ENCODE assay signal across 18 mouse cellular contexts in genomic region chrX:23677511-23677910, GRCm38 (mm10). TPM values are rescaled to one million over a fixed set of nuclear protein-coding genes. Genes with fewer than 3 reads are reported as not detected.
A peak's percentile ranks its signal among the peaks of the same experiment; 100 is the strongest.
DNase-seq lines count a peak whose midpoint lies in the region; ATAC-seq and TF ChIP-seq lines count a peak whose summit lies in the region.
"Had no signal": no experiment of that assay in that cellular context is flagged by ENCODE, and none has a peak within 500 bp of the region (broad histone marks: within the 10 kb centered on the region; RNA-seq: fewer than 3 reads in every experiment).

No protein-coding gene starts in this region.

- DNase-seq in heart, postnatal 4 days, result no peak
- no peak for DNase-seq in cerebellum, adult 11-12 months
- DNase-seq: adrenal gland, adult 8-10 months; adrenal gland, postnatal 36 days; cerebellum, adult 8-10 months; cerebellum, postnatal 14 days; gastrocnemius, postnatal 36 days; heart, postnatal 14 days; kidney, adult 8-10 months had no signal

- H3K36me3 ChIP-seq in heart, embryonic 13.5 days, result no peaks in the 10 kb centered on the region
- no peaks in the 10 kb centered on the region for H3K36me3 ChIP-seq in intestine, embryonic 15.5 days
- H3K36me3 ChIP-seq in intestine, postnatal 0 days (ENCODE audit: control insufficient read depth, insufficient read depth), result no peaks in the 10 kb centered on the region
- H3K36me3 ChIP-seq in intestine, embryonic 16.5 days (ENCODE audit: control insufficient read depth, insufficient read depth, low read length), result no peaks in the 10 kb centered on the region
- H3K36me3 ChIP-seq: embryonic facial prominence, embryonic 12.5 days; forebrain, embryonic 15.5 days; hindbrain, embryonic 12.5 days had no signal

- H3K27me3 ChIP-seq in heart, embryonic 13.5 days (replicated peaks), result no peaks in the 10 kb centered on the region
- no peaks in the 10 kb centered on the region for H3K27me3 ChIP-seq in intestine, embryonic 15.5 days (replicated peaks)
- no peaks in the 10 kb centered on the region for H3K27me3 ChIP-seq in intestine, postnatal 0 days (replicated peaks; ENCODE audit: control insufficient read depth, insufficient read depth, low read length)
- H3K27me3 ChIP-seq in intestine, embryonic 16.5 days (replicated peaks; ENCODE audit: control insufficient read depth, insufficient read depth, low read length), result no peaks in the 10 kb centered on the region
- H3K27me3 ChIP-seq: CH12.LX; embryonic facial prominence, embryonic 12.5 days; forebrain, embryonic 15.5 days; hindbrain, embryonic 12.5 days had no signal

- H3K9me3 ChIP-seq in heart, embryonic 13.5 days, result no peaks in the 10 kb centered on the region
- no peaks in the 10 kb centered on the region for H3K9me3 ChIP-seq in intestine, embryonic 15.5 days
- H3K9me3 ChIP-seq in intestine, postnatal 0 days (ENCODE audit: control insufficient read depth), result no peaks in the 10 kb centered on the region
- no peaks in the 10 kb centered on the region for H3K9me3 ChIP-seq in intestine, embryonic 16.5 days (ENCODE audit: control insufficient read depth, low read length)
- H3K9me3 ChIP-seq: embryonic facial prominence, embryonic 12.5 days; forebrain, embryonic 15.5 days; hindbrain, embryonic 12.5 days had no signal

- H3K4me1 ChIP-seq in heart, embryonic 13.5 days, result no peaks in the 10 kb centered on the region
- no peaks in the 10 kb centered on the region for H3K4me1 ChIP-seq in intestine, embryonic 15.5 days (replicated peaks)
- H3K4me1 ChIP-seq in intestine, postnatal 0 days (replicated peaks; ENCODE audit: control insufficient read depth, insufficient read depth, low read length), result no peaks in the 10 kb centered on the region
- no peaks in the 10 kb centered on the region for H3K4me1 ChIP-seq in intestine, embryonic 16.5 days (ENCODE audit: control insufficient read depth, insufficient read depth, low read length)
- H3K4me1 ChIP-seq: embryonic facial prominence, embryonic 12.5 days; forebrain, embryonic 15.5 days; hindbrain, embryonic 12.5 days had no signal

- H3K9ac ChIP-seq in heart, embryonic 13.5 days, result no peak overlapping the region
- H3K9ac ChIP-seq in intestine, embryonic 15.5 days, result no peak overlapping the region
- no peak overlapping the region for H3K9ac ChIP-seq in intestine, postnatal 0 days (ENCODE audit: low read depth, low read length)
- H3K9ac ChIP-seq in intestine, embryonic 16.5 days (ENCODE audit: low read depth, low read length), result no peak overlapping the region
- H3K9ac ChIP-seq: embryonic facial prominence, embryonic 12.5 days; forebrain, embryonic 15.5 days; hindbrain, embryonic 12.5 days had no signal

- TF ChIP-seq CTCF in intestine, postnatal 0 days (IDR thresholded peaks at IDR 0.05; ENCODE audit: low read depth), result no peak

- no peak overlapping the region for H3K4me2 ChIP-seq in heart, embryonic 13.5 days
- H3K4me2 ChIP-seq in intestine, embryonic 15.5 days (replicated peaks), result no peak overlapping the region
- no peak overlapping the region for H3K4me2 ChIP-seq in intestine, postnatal 0 days (replicated peaks; ENCODE audit: low read depth)
- no peak overlapping the region for H3K4me2 ChIP-seq in intestine, embryonic 16.5 days (ENCODE audit: low read depth, low read length)
- H3K4me2 ChIP-seq: embryonic facial prominence, embryonic 12.5 days; forebrain, embryonic 15.5 days; hindbrain, embryonic 12.5 days had no signal

- no peak overlapping the region for H3K4me3 ChIP-seq in heart, embryonic 13.5 days
- no peak overlapping the region for H3K4me3 ChIP-seq in intestine, embryonic 15.5 days (replicated peaks)
- no peak overlapping the region for H3K4me3 ChIP-seq in intestine, postnatal 0 days (ENCODE audit: low read depth, low read length)
- no peak overlapping the region for H3K4me3 ChIP-seq in intestine, embryonic 16.5 days (ENCODE audit: low read length)
- H3K4me3 ChIP-seq: embryonic facial prominence, embryonic 12.5 days; forebrain, embryonic 15.5 days; hindbrain, embryonic 12.5 days had no signal

- H3K27ac ChIP-seq in heart, embryonic 13.5 days (replicated peaks), result 0 out of 2 replicates have a peak overlapping the region, but pooled peaks have one; percentile 20
- no peak overlapping the region for H3K27ac ChIP-seq in intestine, embryonic 15.5 days
- no peak overlapping the region for H3K27ac ChIP-seq in intestine, postnatal 0 days (ENCODE audit: low read depth, low read length)
- H3K27ac ChIP-seq in intestine, embryonic 16.5 days (ENCODE audit: low read length), result no peak overlapping the region
- H3K27ac ChIP-seq: embryonic facial prominence, embryonic 12.5 days; forebrain, embryonic 15.5 days; hindbrain, embryonic 12.5 days had no signal

- 33% methylated on average over 2 of the region's 2 CpGs for WGBS in heart, embryonic 13.5 days
- 64% methylated on average over 2 of the region's 2 CpGs for WGBS in intestine, embryonic 15.5 days
- WGBS in intestine, postnatal 0 days, result 46% methylated on average over 2 of the region's 2 CpGs
- WGBS in intestine, embryonic 16.5 days, result 59% methylated on average over 2 of the region's 2 CpGs

- no peak for ATAC-seq in heart, embryonic 13.5 days (ENCODE audit: extremely low read depth, insufficient number of reproducible peaks, low FRiP score, low TSS enrichment)
- peak; percentile 49; the same call in 1 of the 2 replicates for ATAC-seq in intestine, embryonic 15.5 days
- ATAC-seq in intestine, postnatal 0 days, result no peak
- ATAC-seq in intestine, embryonic 16.5 days, result peak; percentile 44
- ATAC-seq: forebrain, embryonic 15.5 days; hindbrain, embryonic 16.5 days had no signal

RNA-seq across cellular contexts. Expression of gene Wdr44, which starts 15.3 kb away (rescaled TPM):
- polyA plus RNA-seq in heart, embryonic 13.5 days (2015; fragmentation: Nextera tagmentation; extraction: Ambion mirVana), result 7.3 and 8.8 TPM in 2 replicates
- total RNA-seq in heart, postnatal 4 days (2021), result 10 to 100 TPM; 10.6 to 11.9 TPM
- polyA plus RNA-seq in intestine, embryonic 15.5 days (2015; fragmentation: Nextera tagmentation; extraction: Ambion mirVana), result 8.1 and 9.9 TPM in 2 replicates
- polyA plus RNA-seq in intestine, postnatal 0 days (2015; fragmentation: Nextera tagmentation; extraction: Ambion mirVana), result 12.8 and 15.5 TPM in 2 replicates
- polyA plus RNA-seq in intestine, embryonic 16.5 days (2015; fragmentation: Nextera tagmentation; extraction: Ambion mirVana), result 8.6 and 9.8 TPM in 2 replicates

Comparison
In these comparisons a context has a peak if more than half of its experiments do, and no peak if none do; other contexts are left out.
1. ATAC-seq: peak in intestine, embryonic 15.5 days (single experiment) and intestine, embryonic 16.5 days (single experiment); none in heart, embryonic 13.5 days (single experiment) and intestine, postnatal 0 days (single experiment).